Mouse (Mus musculus): ENCODE measurements around the gene Gm49337. TPM values are rescaled to one million over a fixed set of nuclear protein-coding genes. Genes with fewer than 3 reads are reported as not detected.

Gene Gm49337
- polyA plus RNA-seq (2015; fragmentation: Nextera tagmentation; extraction: Ambion mirVana), result not detected in 2 replicates

- no peak for ATAC-seq (replicated peaks; ENCODE audit: extremely low read depth, insufficient read depth, low FRiP score)
- Histone ChIP-seq H3K9ac (ENCODE audit: low read length) (no peak within 1 kb of the TSS), H3K4me2 (ENCODE audit: low read depth, low read length) (no peak within 1 kb of the TSS), H3K4me3 (ENCODE audit: low read length) (no peak within 1 kb of the TSS), H3K27ac (ENCODE audit: low read length) (peak within 1 kb of the TSS; percentile 86; the same call in 1 of the 2 replicates), H3K4me1 (ENCODE audit: control insufficient read depth, insufficient read depth, low read length) (peaks cover 35% of the 10 kb centered on the region), H3K36me3 (ENCODE audit: control insufficient read depth, insufficient read depth) (no peaks in the 10 kb centered on the region), H3K9me3 (replicated peaks; ENCODE audit: control insufficient read depth, low read length) (no peaks in the 10 kb centered on the region), H3K27me3 (ENCODE audit: control insufficient read depth, insufficient read depth, low read length) (no peaks in the 10 kb centered on the region)
- 91% methylated on average over 6 of the region's 6 CpGs for WGBS
Measured at GRCm38 (mm10) chr4:116173072-116173471, at the start of gene Gm49337, which contains the start of gene 1700042G07Rik. Gene Gm49337, plus strand, starts transcription at chr4:116173384. Gene 1700042G07Rik, plus strand, starts transcription at chr4:116173372.

- Histone ChIP-seq H3K4me1 (ENCODE audit: control insufficient read depth, insufficient read depth, low read length) (peaks cover 15% of the 10 kb centered on the region), H3K4me2 (ENCODE audit: low read depth, low read length) (peak within 1 kb of the TSS; percentile 82), H3K27me3 (ENCODE audit: control insufficient read depth, insufficient read depth, low read length) (no peaks in the 10 kb centered on the region), H3K9ac (ENCODE audit: low read length) (peak within 1 kb of the TSS; percentile 80), H3K27ac (ENCODE audit: low read length) (peak within 1 kb of the TSS; percentile 80), H3K36me3 (ENCODE audit: control insufficient read depth, insufficient read depth) (no peaks in the 10 kb centered on the region), H3K9me3 (replicated peaks; ENCODE audit: control insufficient read depth, low read length) (no peaks in the 10 kb centered on the region), H3K4me3 (ENCODE audit: low read length) (peak within 1 kb of the TSS; percentile 78)
- ATAC-seq (replicated peaks; ENCODE audit: extremely low read depth, insufficient read depth, low FRiP score), result peak; percentile 98
- WGBS, result 5% methylated on average over 24 of the region's 24 CpGs
Measured at GRCm38 (mm10) chr4:116123602-116124519, 49.3 kb upstream of the Gm49337 start, which contains the start of the genes Rad54l and Pomgnt1. Gene Rad54l, minus strand, starts transcription at chr4:116123690. Gene Pomgnt1, plus strand, starts transcription at chr4:116123840.

DNA sequence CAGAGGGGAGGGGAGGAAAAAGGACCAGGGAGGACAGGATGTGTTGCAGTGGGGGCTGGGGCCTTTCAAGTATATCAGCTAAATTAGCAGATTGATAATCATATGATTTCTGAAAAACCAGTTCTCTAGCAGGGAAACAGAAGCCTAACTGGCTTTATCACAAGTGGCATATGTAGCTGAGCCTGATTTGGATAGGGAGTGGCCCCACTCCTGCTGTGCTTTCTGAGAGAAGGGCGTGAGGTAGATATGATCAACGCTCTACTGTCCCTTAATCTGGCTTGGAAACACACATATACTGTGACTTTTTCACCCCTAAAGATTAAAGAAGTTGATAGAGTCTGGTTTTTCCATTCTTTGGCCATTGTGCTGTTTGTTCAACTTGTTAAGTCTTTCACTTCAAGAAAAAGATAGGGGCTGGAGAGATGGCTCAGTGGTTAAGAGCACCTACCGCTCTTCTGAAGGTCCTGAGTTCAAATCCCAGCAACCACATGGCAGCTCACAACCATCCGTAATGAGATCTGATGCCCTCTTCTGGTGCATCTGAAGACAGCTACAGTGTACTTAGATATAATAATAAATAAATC lies 47.3 kb upstream of the Gm49337 start:
- H3K36me3 ChIP-seq (ENCODE audit: control insufficient read depth, insufficient read depth), result no peaks in the 10 kb centered on the region
- 92% methylated on average over 4 of the region's 4 CpGs for WGBS
- H3K4me3 ChIP-seq (ENCODE audit: low read length), result no peak overlapping the region
- no peaks in the 10 kb centered on the region for H3K9me3 ChIP-seq (replicated peaks; ENCODE audit: control insufficient read depth, low read length)
- H3K4me1 ChIP-seq (ENCODE audit: control insufficient read depth, insufficient read depth, low read length), result peaks cover 15% of the 10 kb centered on the region
- H3K27me3 ChIP-seq (ENCODE audit: control insufficient read depth, insufficient read depth, low read length), result no peaks in the 10 kb centered on the region
- no peak for ATAC-seq (replicated peaks; ENCODE audit: extremely low read depth, insufficient read depth, low FRiP score)
- H3K9ac ChIP-seq (ENCODE audit: low read length), result no peak overlapping the region
- H3K27ac ChIP-seq (ENCODE audit: low read length), result no peak overlapping the region
- H3K4me2 ChIP-seq (ENCODE audit: low read depth, low read length), result no peak overlapping the region

DNA sequence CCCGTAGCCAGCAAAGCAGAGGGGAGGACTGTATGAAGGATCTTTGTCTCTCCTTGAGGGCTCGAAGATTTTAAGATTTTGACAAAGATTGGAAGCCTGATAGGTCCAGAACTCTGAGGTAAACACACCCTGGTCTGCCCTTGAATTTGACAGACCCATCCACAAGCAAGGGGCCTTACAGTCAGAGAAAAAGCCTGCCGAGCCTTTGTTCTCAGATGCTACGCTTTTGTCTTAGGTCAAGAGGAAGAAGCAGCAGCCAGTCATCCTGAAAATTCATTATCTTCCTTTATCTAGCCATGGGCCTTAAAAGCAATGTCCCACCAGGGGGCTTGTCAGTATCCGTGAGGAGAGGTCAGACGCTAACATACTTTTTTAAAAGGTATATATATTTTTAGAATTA lies 45.2 kb upstream of the Gm49337 start:
- Histone ChIP-seq H3K36me3 (ENCODE audit: control insufficient read depth, insufficient read depth) (no peaks in the 10 kb centered on the region), H3K4me1 (ENCODE audit: control insufficient read depth, insufficient read depth, low read length) (peaks cover 9% of the 10 kb centered on the region), H3K4me2 (ENCODE audit: low read depth, low read length) (no peak overlapping the region), H3K4me3 (ENCODE audit: low read length) (no peak overlapping the region), H3K9me3 (replicated peaks; ENCODE audit: control insufficient read depth, low read length) (no peaks in the 10 kb centered on the region), H3K27me3 (ENCODE audit: control insufficient read depth, insufficient read depth, low read length) (no peaks in the 10 kb centered on the region), H3K9ac (ENCODE audit: low read length) (no peak overlapping the region), H3K27ac (ENCODE audit: low read length) (no peak overlapping the region)
- no peak for ATAC-seq (replicated peaks; ENCODE audit: extremely low read depth, insufficient read depth, low FRiP score)
- WGBS, result 78% methylated on average over 6 of the region's 6 CpGs

GRCm38 (mm10) chr4:116133126-116133525 lies 40.1 kb upstream of the Gm49337 start:
- 84% methylated on average over 4 of the region's 4 CpGs for WGBS
- no peaks in the 10 kb centered on the region for H3K36me3 ChIP-seq (ENCODE audit: control insufficient read depth, insufficient read depth)
- H3K27ac ChIP-seq (ENCODE audit: low read length), result no peak overlapping the region
- H3K4me2 ChIP-seq (ENCODE audit: low read depth, low read length), result no peak overlapping the region
- H3K27me3 ChIP-seq (ENCODE audit: control insufficient read depth, insufficient read depth, low read length), result no peaks in the 10 kb centered on the region
- H3K9ac ChIP-seq (ENCODE audit: low read length), result no peak overlapping the region
- no peaks in the 10 kb centered on the region for H3K4me1 ChIP-seq (ENCODE audit: control insufficient read depth, insufficient read depth, low read length)
- ATAC-seq (replicated peaks; ENCODE audit: extremely low read depth, insufficient read depth, low FRiP score), result no peak
- H3K4me3 ChIP-seq (ENCODE audit: low read length), result no peak overlapping the region
- H3K9me3 ChIP-seq (replicated peaks; ENCODE audit: control insufficient read depth, low read length), result no peaks in the 10 kb centered on the region

- 27% methylated on average over 2 of the region's 2 CpGs for WGBS
- no peak overlapping the region for H3K9ac ChIP-seq (ENCODE audit: low read length)
- no peaks in the 10 kb centered on the region for H3K9me3 ChIP-seq (replicated peaks; ENCODE audit: control insufficient read depth, low read length)
- H3K4me1 ChIP-seq (ENCODE audit: control insufficient read depth, insufficient read depth, low read length), result no peaks in the 10 kb centered on the region
- H3K4me3 ChIP-seq (ENCODE audit: low read length), result no peak overlapping the region
- no peak overlapping the region for H3K4me2 ChIP-seq (ENCODE audit: low read depth, low read length)
- H3K27ac ChIP-seq (ENCODE audit: low read length), result no peak overlapping the region
- H3K36me3 ChIP-seq (ENCODE audit: control insufficient read depth, insufficient read depth), result no peaks in the 10 kb centered on the region
- no peaks in the 10 kb centered on the region for H3K27me3 ChIP-seq (ENCODE audit: control insufficient read depth, insufficient read depth, low read length)
- no peak for ATAC-seq (replicated peaks; ENCODE audit: extremely low read depth, insufficient read depth, low FRiP score)
Measured at GRCm38 (mm10) chr4:116134990-116135389, 38.2 kb upstream of the Gm49337 start.

GRCm38 (mm10) chr4:116137421-116137996 lies 35.7 kb upstream of the Gm49337 start:
- H3K9me3 ChIP-seq (replicated peaks; ENCODE audit: control insufficient read depth, low read length), result no peaks in the 10 kb centered on the region
- 0 out of 2 replicates have a peak, but pooled peaks cover 2% of the 10 kb centered on the region for H3K4me1 ChIP-seq (ENCODE audit: control insufficient read depth, insufficient read depth, low read length)
- H3K4me2 ChIP-seq (ENCODE audit: low read depth, low read length), result no peak overlapping the region
- H3K27ac ChIP-seq (ENCODE audit: low read length), result no peak overlapping the region
- ATAC-seq (replicated peaks; ENCODE audit: extremely low read depth, insufficient read depth, low FRiP score), result no peak
- no peaks in the 10 kb centered on the region for H3K27me3 ChIP-seq (ENCODE audit: control insufficient read depth, insufficient read depth, low read length)
- WGBS, result 38% methylated on average over 13 of the region's 13 CpGs
- H3K9ac ChIP-seq (ENCODE audit: low read length), result no peak overlapping the region
- H3K4me3 ChIP-seq (ENCODE audit: low read length), result no peak overlapping the region
- no peaks in the 10 kb centered on the region for H3K36me3 ChIP-seq (ENCODE audit: control insufficient read depth, insufficient read depth)

- no peak for ATAC-seq (replicated peaks; ENCODE audit: extremely low read depth, insufficient read depth, low FRiP score)
- H3K4me1 ChIP-seq (ENCODE audit: control insufficient read depth, insufficient read depth, low read length), result peaks cover 7% of the 10 kb centered on the region
- 58% methylated on average over 7 of the region's 7 CpGs for WGBS
- H3K27me3 ChIP-seq (ENCODE audit: control insufficient read depth, insufficient read depth, low read length), result no peaks in the 10 kb centered on the region
- no peak overlapping the region for H3K9ac ChIP-seq (ENCODE audit: low read length)
- H3K27ac ChIP-seq (ENCODE audit: low read length), result no peak overlapping the region
- no peak overlapping the region for H3K4me2 ChIP-seq (ENCODE audit: low read depth, low read length)
- no peaks in the 10 kb centered on the region for H3K36me3 ChIP-seq (ENCODE audit: control insufficient read depth, insufficient read depth)
- no peak overlapping the region for H3K4me3 ChIP-seq (ENCODE audit: low read length)
- no peaks in the 10 kb centered on the region for H3K9me3 ChIP-seq (replicated peaks; ENCODE audit: control insufficient read depth, low read length)
Measured at GRCm38 (mm10) chr4:116140801-116141574, 32.2 kb upstream of the Gm49337 start.
